In the genomic region with DNA sequence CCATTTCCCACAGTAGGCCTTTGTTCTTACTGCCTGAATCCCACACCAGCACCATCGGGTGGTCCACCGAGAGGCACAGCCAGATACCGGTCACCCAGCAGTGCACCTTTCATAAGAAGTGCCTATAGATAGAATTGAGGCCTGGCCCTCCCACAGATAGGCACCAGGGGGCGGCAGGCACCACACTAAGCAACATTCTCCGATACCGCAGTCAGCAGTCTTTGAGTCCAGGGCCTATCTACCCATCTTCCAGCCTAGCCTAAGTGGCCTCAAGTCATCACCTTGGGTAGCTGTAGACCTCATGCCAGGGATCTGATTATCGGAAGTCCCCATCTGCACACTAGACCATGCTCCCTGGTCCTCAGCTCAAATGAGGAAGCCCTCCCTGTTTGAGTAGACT, we compare ENCODE assay signal across 8 mouse cellular contexts. TPM values are rescaled to one million over a fixed set of nuclear protein-coding genes. Genes with fewer than 3 reads are reported as not detected.
DNase-seq lines count a peak whose midpoint lies in the region; ATAC-seq and TF ChIP-seq lines count a peak whose summit lies in the region.

No protein-coding gene starts in this region.

- H3K4me3 ChIP-seq in layer of hippocampus, adult 2 months, result no peak overlapping the region
- no peak overlapping the region for H3K4me3 ChIP-seq in liver, embryonic 16.5 days (ENCODE audit: low read depth, low read length)
- no peak overlapping the region for H3K4me3 ChIP-seq in neural tube, embryonic 13.5 days

- peak; percentile 47 for ATAC-seq in liver, embryonic 16.5 days (ENCODE audit: low read depth)
- ATAC-seq in neural tube, embryonic 13.5 days (ENCODE audit: low read depth), result peak; percentile 64; the same call in 1 of the 2 replicates

- no peaks in the 10 kb centered on the region; the same call in 1 of the 2 replicates for H3K27me3 ChIP-seq in liver, embryonic 16.5 days (ENCODE audit: control insufficient read depth, insufficient read depth, low read depth, low read length)
- peaks cover 16% of the 10 kb centered on the region for H3K27me3 ChIP-seq in neural tube, embryonic 13.5 days

- H3K9me3 ChIP-seq in liver, embryonic 16.5 days (replicated peaks; ENCODE audit: control insufficient read depth, low read length), result no peaks in the 10 kb centered on the region
- H3K9me3 ChIP-seq in neural tube, embryonic 13.5 days, result no peaks in the 10 kb centered on the region

- TF ChIP-seq CTCF in layer of hippocampus, adult 2 months (conservative IDR thresholded peaks at IDR 0.05), result peak; percentile 92

- WGBS in liver, embryonic 16.5 days (ENCODE audit: insufficient replicate concordance), result 32% methylated on average over 7 of the region's 7 CpGs
- WGBS in neural tube, embryonic 13.5 days, result 55% methylated on average over 7 of the region's 7 CpGs

- peaks cover 8% of the 10 kb centered on the region; the same call in 1 of the 2 replicates for H3K4me1 ChIP-seq in liver, embryonic 16.5 days (ENCODE audit: control insufficient read depth, low read depth, low read length)
- peaks cover 20% of the 10 kb centered on the region for H3K4me1 ChIP-seq in neural tube, embryonic 13.5 days (replicated peaks)

- intact Hi-C loops in heart, postnatal 10 days (cut with DNase I), result loop anchor here (1.0 to 2.0 kb wide), 2 partner anchors 71 to 85 kb away; no protein-coding TSS in a partner anchor

- H3K27ac ChIP-seq in layer of hippocampus, adult 2 months, result peak overlapping the region; percentile 36; the same call in 1 of the 2 replicates
- H3K27ac ChIP-seq in liver, embryonic 16.5 days (ENCODE audit: low read length), result no peak overlapping the region
- H3K27ac ChIP-seq in neural tube, embryonic 13.5 days (replicated peaks), result no peak overlapping the region

- DNase-seq in urinary bladder, postnatal 36 days (ENCODE audit: low spot score in 2 of 2), result peak; percentile 51 to 56
- DNase-seq in urinary bladder, adult 2 months (ENCODE audit: low spot score), result no peak
- peak; percentile 72 to 74 for DNase-seq in cerebellum, postnatal 36 days
- peak; percentile 58 to 74 for DNase-seq in heart, postnatal 10 days
- DNase-seq in layer of hippocampus, adult 2 months (ENCODE audit: low spot score in 2 of 2), result peak; percentile 61 to 72
- no peak for DNase-seq in ovary, adult 18-20 months (ENCODE audit: low spot score)

- peaks cover 48% of the 10 kb centered on the region for H3K36me3 ChIP-seq in liver, embryonic 16.5 days (ENCODE audit: control insufficient read depth, insufficient read depth)
- peaks cover 49% of the 10 kb centered on the region for H3K36me3 ChIP-seq in neural tube, embryonic 13.5 days

- no peak overlapping the region for H3K4me2 ChIP-seq in liver, embryonic 16.5 days (ENCODE audit: low read depth, low read length)
- no peak overlapping the region for H3K4me2 ChIP-seq in neural tube, embryonic 13.5 days

- H3K9ac ChIP-seq in liver, embryonic 16.5 days (ENCODE audit: low read depth, low read length), result no peak overlapping the region
- H3K9ac ChIP-seq in neural tube, embryonic 13.5 days, result no peak overlapping the region

RNA-seq across cellular contexts. Expression of a gene that starts 17.6 kb away (rescaled TPM):
- polyA plus RNA-seq in urinary bladder, adult 2 months (2012; rRNA removed), result 39.8 and 45.9 TPM in 2 replicates
- 10 to 100 TPM; 36.5 to 36.8 TPM for total RNA-seq in heart, postnatal 10 days (2021)
- total RNA-seq in layer of hippocampus, adult 2 months (2021), result 10 to 100 TPM; 41.8 to 43.0 TPM
- 20.7 and 23.3 TPM in 2 replicates for polyA plus RNA-seq in liver, embryonic 16.5 days (2015; fragmentation: Nextera tagmentation; extraction: Ambion mirVana)
- 36.6 and 36.8 TPM in 2 replicates for polyA plus RNA-seq in neural tube, embryonic 13.5 days (2015; fragmentation: Nextera tagmentation; extraction: Ambion mirVana)

RNA-seq across cellular contexts. Expression of a gene that starts 20.8 kb away (rescaled TPM):
- polyA plus RNA-seq in urinary bladder, adult 2 months (2012; rRNA removed), result 0.06 and 0.07 TPM in 2 replicates
- total RNA-seq in heart, postnatal 10 days (2021), result not detected
- total RNA-seq in layer of hippocampus, adult 2 months (2021), result 10 to 100 TPM; 24.7 to 30.7 TPM
- polyA plus RNA-seq in liver, embryonic 16.5 days (2015; fragmentation: Nextera tagmentation; extraction: Ambion mirVana), result 0.11 and 0.13 TPM in 2 replicates
- polyA plus RNA-seq in neural tube, embryonic 13.5 days (2015; fragmentation: Nextera tagmentation; extraction: Ambion mirVana), result 119 and 125 TPM in 2 replicates

RNA-seq across cellular contexts. Expression of a gene that starts 53.2 kb away (rescaled TPM):
- polyA plus RNA-seq in urinary bladder, adult 2 months (2012; rRNA removed), result 18.8 and 21.4 TPM in 2 replicates
- 1 to 10 TPM; 4.1 to 5.7 TPM for total RNA-seq in heart, postnatal 10 days (2021)
- 1 to 10 TPM in 1 of 2 experiments, under 1 TPM in 1; 0.84 to 1.3 TPM for total RNA-seq in layer of hippocampus, adult 2 months (2021)
- 54.3 and 59.8 TPM in 2 replicates for polyA plus RNA-seq in liver, embryonic 16.5 days (2015; fragmentation: Nextera tagmentation; extraction: Ambion mirVana)
- polyA plus RNA-seq in neural tube, embryonic 13.5 days (2015; fragmentation: Nextera tagmentation; extraction: Ambion mirVana), result 0.54 TPM in 1 of 2 replicates, not detected in the other

Comparison
In these comparisons a context has a peak if more than half of its experiments do, and no peak if none do; other contexts are left out.
1. DNase-seq: peak in urinary bladder, postnatal 36 days (2 of 2), cerebellum, postnatal 36 days (2 of 2), heart, postnatal 10 days (2 of 2) and layer of hippocampus, adult 2 months (2 of 2); none in urinary bladder, adult 2 months (single experiment) and ovary, adult 18-20 months (single experiment).
2. RNA of a gene that starts 20.8 kb away (polyA plus RNA-seq): 119 to 125 TPM in neural tube, embryonic 13.5 days; 0.11 to 0.13 TPM in liver, embryonic 16.5 days and 0.06 to 0.07 TPM in urinary bladder, adult 2 months; every median in the first group is over 100 times any median in the second.
3. RNA of a gene that starts 53.2 kb away (polyA plus RNA-seq): 54.3 to 59.8 TPM in liver, embryonic 16.5 days and 18.8 to 21.4 TPM in urinary bladder, adult 2 months; 0.54 TPM in neural tube, embryonic 13.5 days; every median in the first group is over 10 times any median in the second.